Mouse (Mus musculus) adrenal gland, adult (tissue): ENCODE data around the gene Nudt22.

Source experiments
- DNase-seq, 2 experiments: peaks; one replicate each; pipeline ENCODE4 v3.0.0; 2022 to 2023; ENCODE audit warnings: low spot score in 1 of 2; ENCODE audit not compliant: inconsistent age in 2 of 2

The Nudt22 gene

DNA sequence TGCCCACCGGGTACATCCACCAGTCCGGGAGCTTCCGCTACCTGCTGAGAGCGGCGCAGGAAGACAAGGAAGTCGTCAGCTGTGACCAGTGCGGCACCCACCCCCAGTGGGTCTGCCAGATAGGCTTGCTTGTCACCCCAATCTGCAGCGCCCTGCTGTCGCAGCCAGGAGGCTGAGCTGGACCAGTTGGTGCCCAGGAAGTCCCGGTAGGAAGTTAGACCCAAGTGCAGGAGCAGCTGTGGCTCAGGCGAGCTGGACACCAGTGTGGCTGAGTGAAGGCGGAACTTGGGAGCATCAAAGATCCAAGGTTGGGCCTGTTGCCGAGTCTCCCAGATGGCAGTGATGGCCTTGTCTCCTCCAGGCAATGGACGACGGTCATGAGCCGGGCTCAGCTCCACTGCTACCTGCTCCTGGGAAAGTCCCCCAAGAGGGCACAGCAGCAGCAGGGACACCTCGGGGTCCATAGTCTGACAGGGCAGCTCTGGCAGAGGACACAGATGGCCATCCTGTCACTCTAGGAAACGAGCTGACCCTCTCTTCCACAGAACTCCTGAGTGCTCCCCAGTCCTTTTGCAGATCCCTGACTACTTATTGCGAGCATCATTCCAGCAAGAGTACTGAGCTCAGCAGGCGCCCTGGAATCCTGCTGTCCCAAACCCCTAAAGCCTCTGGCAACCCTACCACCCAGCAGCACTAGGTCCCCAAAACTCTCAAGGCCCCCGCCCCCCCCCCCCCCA, 494 bp downstream of the Nudt22 start:
- DNase-seq = peak; percentile 49 to 80

DNA sequence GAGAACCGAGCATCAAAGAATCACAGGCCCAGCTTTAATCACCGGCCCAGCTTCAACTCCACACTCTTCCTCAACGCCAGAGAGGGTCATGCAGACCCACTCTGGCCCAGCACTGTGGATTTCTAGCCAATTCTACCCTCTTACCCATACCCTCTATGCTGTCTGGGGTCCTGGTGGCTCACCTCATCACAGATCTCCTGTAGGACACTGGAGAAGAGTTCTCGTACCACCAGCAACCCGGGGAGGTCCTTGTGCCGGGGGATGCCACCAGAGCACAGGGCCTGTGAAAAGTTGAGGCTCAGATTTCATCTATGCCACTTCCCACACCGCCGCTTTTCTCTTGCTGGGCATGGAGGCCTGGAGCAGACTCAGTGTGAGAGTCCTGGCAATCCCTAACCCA, 1.4 kb downstream of the Nudt22 start:
- DNase-seq = peak in 1 of 2 experiments; percentile 35

DNA sequence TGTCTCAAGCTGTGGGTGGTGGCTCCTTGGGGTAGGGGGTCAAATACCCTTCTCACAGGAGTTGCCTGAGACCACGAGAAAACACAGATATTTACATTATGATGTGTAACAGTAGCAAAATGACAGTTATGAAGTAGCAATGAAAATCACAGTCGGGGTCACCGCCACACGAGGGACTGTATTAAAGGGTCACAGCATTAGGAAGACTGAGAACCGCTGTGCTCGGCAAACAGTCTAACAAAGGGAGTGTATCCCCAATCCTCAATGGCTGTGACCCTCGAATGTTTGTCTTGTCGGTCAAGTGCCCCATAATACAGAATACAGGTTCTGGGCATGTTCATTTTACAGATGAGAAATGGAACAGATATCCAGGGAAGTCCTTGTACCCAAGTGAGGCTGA, 1.9 kb downstream of the Nudt22 start:
- peak in 1 of 2 experiments; percentile 40 for DNase-seq

DNA sequence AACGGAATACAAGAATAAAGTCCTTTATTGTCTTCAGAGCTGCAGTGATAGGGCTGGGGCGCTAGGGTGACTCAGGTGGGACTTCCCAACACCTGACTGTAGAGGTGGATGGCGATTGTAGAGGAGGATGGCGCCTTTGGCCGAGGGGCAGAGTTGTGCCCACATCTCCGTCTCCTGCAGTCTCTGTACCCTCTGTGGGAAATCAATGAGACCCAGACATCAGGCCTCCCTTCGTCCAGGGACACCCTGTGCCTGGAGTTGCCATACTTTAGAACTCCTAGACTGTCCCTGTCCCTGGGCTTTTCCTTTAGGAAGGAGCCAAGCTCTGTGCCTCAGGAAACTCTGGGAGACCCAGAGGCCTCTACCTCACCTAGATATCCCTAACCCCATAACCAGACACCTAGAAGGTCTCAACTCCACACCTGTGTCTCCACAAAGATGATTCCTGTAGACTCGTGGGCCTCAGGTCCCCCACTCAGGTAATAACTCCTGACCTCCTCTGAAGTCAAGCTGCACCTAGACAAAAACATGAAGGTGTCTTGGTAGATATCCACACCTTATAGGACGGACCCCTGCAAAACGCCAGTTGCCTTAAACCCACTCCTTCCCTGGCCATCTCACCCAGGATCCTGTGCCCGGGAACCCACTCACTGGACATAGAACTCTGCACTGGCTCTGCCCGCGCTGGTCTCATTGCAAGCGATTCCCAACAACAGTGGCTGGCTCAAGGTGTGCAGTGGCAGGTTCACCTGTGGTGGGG, 2.7 kb downstream of the Nudt22 start:
- DNase-seq = peak in 1 of 2 experiments; percentile 29

DNA sequence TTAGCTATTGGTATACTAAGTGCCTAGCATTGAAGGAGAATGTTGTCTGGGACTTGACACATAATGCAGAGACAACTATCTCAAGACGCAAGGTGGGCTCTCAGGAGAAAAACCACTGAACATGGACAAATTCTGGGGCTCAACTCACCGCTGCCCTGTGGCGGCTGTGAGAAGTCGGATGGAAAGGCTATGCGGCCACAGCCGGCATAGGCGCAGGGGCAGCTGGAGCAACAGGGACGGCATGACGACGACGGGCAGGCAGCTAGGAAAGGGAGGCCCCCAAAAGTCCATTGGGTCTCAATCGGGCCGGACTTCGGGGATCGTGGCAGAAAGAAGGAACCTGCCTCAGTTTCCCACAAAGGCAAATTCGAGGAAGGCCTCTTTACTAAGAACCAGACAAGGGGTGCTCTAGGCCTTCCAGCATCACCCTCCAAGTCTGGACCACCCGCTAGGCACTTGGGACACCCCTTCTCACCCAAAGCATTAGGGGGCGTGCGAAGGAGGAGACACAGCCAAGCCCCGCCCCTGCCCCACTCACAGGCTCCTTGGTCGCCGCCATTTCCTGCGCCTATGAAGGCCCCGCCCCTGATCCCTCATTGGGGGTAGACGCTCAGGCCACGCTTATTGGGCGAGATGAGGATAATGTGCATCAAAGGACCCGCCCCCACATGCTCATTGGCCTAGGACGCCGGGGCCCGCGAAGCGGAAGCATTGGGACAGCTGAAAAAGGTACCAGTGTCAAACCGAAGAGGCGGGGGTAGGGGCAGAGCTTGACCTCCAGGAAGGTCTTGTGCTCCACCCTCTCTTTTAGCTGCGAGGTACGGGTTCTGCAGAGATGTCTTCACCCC, 3.7 kb downstream of the Nudt22 start, which contains the start of gene Dnajc4:
TSS of gene Dnajc4 (minus strand) at position 562 of the 848 bp plus-strand sequence.
- DNase-seq = peak; percentile 97 to 98

DNA sequence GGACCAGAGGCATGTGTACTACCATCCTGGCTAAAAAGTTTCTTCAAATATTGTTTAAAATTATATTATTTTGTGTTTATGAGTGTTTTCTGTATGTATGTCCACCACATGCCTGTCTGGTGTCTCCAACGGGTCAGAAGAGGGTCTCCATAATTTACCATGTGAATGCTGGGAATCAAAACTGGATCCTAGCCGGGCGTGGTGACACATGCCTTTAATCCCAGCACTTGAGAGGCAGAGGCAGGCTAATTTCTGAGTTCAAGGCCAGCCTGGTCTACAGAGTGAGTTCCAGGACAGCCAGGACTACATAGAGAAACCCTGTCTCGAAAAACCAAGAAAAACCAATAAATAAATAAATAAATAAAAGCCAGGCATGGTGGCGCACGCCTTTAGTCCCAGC, 4.8 kb downstream of the Nudt22 start:
- peak; percentile 10 to 42 for DNase-seq

DNA sequence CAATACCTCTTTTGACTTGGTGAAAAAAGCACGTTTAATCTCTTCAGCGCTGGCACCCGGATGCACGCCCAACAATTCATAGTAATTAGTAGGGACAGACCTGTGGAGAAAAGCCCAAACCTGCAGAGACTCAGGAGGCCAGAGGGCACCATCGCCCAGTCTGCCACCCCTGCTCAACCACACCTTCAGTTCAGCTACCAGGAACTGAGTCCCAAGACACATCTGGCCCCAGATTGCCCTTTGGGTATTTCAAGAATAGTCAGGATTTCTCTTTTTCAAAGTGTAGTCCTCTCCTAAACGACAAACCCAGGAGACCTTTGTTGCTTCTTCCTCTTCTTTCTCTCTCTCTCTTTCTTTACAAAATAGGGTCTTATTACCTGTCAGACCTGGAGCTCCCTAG, 5.2 kb downstream of the Nudt22 start:
- peak; percentile 8 to 33 for DNase-seq

DNA sequence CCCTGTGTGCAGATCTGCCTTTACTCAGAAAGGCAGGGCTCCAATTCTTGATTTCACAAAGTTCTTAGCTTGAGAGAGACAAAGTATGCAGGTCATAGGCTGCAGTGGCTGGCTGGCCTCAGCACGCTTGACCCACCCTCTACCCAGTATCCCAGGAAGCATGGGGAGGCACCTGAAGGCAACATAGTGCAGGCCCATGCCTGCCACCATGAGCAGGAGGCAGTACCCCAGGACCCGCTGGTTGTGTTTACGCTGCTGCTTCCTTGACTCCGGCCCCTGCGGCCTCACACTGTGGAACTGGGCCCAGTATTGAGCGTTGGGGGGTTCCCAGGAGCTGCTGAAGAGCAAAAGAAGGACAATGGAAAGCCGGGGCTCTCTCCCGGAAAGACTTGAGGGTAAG, 6.7 kb downstream of the Nudt22 start:
- peak; percentile 19 to 43 for DNase-seq

DNA sequence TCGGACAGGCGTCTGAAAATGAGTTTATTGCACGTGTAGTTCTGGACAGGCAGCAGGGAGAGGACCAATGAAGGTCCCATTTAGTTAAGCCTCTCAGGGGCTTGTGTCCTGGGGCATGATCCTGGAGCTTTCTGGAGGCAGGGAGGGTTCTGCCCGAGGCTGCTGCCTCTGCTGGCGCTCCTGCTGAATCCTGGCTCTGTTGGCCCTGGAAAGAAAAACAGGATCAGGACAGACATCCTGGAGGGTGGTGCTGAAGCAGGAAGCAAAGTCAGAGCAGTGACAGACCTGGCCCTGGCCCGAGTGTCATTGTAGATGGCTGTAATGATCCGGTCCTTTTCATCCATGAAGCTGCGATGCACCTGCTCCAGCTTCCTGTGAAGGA, 8.0 kb downstream of the Nudt22 start:
- DNase-seq = no peak

DNA sequence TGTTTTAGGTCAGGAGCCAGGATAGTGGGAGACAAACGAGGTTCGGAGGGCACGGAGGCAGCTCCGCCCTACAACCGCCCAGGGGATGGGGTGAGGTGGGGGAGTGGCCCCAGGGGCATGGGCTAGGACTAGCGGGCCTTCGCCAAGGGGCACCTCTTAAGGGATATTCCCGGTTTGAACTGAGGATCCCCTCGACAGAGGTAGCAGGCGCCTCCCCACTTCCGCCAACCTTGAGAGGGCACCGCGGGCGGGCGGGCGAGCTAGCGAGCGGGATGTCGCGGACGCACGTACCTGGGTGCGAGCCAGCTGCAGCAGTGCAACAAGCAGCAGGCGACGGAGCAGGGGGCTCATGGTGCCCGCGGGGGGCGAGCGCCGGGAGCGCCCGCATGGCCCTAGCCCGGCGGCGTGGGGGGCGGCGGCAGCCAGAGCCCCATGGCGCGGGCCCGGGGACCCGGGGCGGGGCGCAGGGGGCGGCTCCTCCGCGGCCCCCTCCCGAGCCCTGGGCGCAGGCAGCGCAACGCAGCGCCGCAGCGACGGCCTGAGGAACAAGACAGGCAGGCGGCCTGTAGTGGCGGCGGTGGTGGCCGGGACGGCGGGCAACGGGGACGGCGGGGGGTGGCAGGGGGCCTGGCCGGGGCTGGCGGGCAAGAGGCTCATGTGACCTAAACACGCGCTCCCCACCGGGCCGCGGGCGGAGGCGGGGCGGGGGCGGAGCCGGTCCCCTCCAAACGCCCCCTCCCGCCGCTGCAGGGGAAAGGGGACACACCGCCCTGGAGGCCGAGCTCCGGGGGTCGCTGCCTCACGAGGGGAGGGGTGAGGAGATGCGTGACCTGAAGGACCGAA, 8.6 kb downstream of the Nudt22 start, which contains the start of gene Vegfb:
TSS of gene Vegfb (minus strand) at position 591 of the 843 bp plus-strand sequence.
- peak; percentile 85 to 94 for DNase-seq

DNA sequence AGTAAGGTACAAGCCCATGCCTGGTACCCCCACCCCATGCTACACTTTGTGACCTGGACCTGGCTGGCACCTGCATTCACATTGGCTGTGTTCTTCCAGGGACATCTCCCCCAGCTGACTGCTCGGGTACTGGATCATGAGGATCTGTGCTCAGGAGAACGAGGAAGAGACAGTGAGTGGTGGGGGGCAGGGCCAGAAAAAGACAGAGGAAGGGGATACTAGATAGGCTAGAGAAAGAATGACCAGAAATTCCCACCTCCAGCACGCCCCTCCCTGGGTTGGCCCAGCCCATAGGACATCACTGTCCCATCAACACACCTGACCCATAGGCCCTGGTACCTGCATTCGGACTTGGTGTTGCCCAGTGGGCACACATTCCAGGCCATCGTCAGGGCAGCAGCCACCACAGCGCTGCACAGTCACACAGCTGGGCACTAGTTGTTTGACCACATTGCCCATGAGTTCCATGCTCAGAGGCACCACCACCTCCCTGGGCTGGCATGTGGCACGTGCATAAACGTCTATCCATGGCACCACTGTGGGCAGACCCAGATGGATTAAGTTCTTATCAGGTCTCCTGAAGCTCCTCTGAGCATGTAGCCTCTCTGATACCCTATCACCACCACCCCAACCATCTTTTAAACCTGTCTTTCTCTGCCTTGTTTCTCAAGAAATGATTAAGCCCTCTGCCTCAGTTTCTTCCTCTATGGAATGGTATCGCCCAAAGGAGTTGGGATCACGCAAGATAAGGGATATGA, 9.8 kb downstream of the Nudt22 start:
- peak in 1 of 2 experiments; percentile 54 for DNase-seq

DNA sequence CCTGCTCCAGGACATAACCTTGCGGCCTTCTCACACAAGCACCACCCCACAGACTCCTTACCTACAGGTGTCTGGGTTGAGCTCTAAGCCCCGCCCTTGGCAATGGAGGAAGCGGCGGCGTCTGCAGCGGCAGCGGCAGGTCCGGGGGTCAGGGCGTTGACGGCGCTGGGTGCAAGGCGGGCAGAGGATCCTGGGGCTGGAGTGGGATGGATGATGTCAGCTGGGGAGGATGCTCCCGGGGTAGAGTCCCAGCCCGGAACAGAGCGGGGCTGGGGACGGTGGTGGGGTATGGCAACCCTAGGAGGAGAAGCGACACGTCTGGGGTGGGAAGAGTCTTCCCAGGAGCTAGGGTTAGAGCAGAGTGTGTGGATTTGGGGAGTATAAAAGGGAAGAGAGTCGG, 10.6 kb downstream of the Nudt22 start:
- no peak for DNase-seq

DNA sequence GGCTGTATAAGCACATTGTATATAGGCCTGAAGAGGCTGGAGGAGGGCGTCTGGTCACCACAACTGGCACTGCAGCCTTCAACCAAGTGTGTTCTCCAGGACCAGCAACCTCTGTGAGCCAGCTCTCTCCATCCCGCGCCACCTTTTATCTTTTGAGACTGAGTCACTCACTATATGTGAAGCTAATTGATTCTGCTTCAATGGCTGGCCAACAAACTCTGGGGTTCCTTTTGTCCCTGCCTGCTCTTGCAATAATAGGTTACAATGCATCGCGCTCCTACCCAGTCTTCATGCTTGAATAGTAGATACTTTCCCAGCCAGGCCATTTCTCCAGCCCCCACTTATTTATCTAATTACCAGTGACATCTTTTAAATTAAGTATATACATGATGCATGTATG, 12.3 kb downstream of the Nudt22 start:
- no peak for DNase-seq

DNA sequence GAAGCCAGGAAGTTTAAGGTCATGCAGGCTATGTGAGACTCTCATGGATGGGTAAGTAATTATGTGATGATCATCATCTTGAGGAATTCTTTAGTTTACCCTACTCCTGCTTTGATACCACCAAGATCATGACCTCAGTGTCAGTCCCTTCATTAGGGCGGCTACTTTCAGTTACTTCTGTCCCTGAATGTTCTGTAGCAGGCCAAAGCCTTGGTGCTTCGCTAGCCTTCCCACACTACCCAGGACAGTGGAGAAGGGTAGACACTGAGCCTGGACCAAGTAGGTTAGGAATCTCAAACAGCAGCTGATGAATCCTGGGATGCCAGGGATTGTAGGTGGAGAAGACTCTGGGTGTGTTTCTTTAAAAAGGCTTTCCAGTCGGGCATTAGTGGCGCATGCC, 14.5 kb downstream of the Nudt22 start:
- DNase-seq = peak in 1 of 2 experiments; percentile 65

DNA sequence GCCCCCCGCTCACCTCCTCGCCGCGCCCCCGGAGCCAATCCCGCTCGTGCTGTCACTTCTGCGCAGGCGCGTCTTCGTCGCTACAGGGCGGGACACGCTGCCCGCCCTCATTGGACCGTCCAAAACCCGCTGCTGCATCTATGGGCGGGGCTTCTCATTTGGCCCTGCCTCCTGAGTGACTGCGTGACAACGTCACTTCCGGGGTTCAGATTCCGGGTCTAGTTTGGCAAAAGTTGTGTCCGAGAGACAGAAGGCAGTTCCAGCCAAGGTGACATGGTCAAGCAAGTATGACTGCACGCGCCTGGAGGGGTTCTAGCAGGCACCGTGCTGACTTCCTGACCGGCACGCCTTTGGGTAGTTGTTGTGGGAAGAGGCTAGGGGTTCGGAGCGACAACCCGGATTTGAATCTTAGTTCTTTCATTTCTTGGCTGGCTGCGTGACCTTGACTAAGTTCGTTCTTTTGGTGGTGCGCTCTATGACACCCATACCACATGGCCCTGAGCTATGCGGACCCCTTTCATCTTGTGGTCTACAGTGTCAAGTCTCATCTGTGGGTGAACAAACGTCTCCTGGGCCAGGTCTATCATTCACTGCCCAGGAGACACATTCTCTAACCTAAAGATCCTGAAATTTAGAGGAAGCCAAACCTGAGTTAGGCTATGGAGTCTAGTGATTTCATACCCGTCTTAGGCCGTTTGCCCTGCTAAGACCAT, 15.4 kb downstream of the Nudt22 start, which contains the start of gene Fkbp2:
TSS of gene Fkbp2 (minus strand) at position 121 of the 713 bp plus-strand sequence.
- peak; percentile 99 to 100 for DNase-seq

DNA sequence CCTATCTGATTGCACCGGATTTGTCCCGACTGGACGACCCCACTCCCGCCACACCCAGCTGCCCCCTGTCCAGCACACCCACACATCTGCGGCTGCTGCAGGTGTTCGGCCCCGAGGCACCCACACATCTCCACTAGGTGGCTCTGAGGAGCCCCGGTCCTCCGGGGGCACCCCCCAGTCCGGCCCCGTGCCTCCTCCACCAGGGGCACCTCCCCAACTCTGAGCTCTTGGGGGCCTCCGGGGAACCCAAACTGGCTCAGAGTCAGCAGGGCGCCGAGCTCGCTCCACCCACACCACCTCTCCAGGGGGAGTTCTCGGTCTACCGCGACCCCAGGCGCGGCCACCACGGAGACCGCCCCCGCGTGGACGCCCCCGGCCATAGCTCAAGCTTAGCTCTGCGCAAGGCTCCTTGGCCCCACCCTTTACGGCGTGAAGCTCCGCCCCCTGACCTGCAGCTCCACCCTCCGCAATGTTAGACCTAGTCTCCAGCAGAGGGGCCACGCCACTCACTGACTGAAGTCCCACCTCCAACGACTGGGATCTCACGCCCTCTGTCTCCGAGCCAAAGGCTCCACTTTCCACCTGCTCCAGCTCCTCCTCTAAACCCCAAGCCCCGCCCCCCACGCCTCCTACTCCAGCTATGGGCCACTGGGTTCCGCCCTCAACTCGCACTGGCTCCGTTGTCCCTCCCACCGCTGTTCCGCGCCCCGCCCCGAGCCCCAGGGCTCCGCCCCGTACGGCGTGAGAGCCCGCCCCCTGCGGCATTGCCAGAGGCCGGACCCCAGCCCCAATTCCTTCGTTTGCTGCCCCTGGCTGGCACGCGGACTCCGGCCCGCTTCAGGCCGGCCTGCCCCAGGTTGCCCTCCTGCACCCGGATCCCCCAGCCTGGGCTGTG, 16.2 kb downstream of the Nudt22 start:
- DNase-seq = peak; percentile 100

DNA sequence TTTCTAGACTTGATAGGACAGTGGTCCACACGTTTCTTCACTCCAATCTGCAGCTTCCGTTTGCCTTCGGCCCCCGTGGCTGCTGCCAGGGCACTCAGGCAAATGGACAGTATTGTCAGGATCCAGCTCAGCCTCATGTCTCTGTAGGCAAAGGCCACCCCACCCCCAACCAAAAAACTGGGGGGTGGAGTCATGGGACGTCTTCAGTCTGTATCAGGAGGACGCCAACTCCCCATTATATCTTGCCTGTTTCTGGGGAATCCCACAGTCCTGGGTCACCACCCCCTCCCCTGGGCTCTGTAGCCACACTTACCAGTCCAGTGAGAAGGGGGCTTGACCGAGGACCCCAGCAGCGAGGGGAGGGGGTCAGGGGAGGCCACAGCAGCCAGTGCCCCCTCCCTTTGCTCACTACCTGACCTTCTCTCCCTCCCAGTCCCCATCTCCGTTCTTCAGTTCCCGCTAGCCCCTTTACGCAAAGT, 16.9 kb downstream of the Nudt22 start:
- peak in 1 of 2 experiments; percentile 78 for DNase-seq

DNA sequence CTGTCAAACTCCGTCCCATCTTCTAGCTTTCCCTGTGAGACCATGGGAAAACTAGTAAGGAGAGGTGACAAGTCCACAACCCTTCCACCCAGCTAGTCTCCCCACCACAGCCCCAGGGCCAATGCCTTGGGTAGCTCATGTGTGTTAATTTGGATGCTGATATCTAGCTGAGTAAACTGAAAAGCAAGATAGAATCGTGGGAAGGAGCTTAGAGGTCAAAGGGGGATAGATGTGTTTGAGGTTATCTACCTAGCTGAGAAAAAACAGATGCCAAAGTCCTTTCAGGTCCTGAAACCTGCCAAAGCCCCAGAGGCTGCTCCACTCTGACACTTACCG, 17.3 kb downstream of the Nudt22 start:
- DNase-seq = no peak
